Mouse (Mus musculus): ENCODE measurements around the gene Hhat. TPM values are rescaled to one million over a fixed set of nuclear protein-coding genes. Genes with fewer than 3 reads are reported as not detected.

Gene Hhat
- polyA plus RNA-seq, 1 experiment from 2014 or later, result 3.8 TPM

GRCm38 (mm10) chr1:192765531-192765930, 5.5 kb downstream of the Hhat start:
- Histone ChIP-seq H3K4me3 (ENCODE audit: low read depth, low read length) (no peak overlapping the region), H3K4me2 (no peak overlapping the region), H3K9me3 (ENCODE audit: control insufficient read depth, low read length) (no peaks in the 10 kb centered on the region), H3K4me1 (replicated peaks; ENCODE audit: control insufficient read depth, insufficient read depth, low read length) (peaks cover 7% of the 10 kb centered on the region; the same call in 1 of the 2 replicates), H3K27ac (ENCODE audit: low read depth, low read length) (no peak overlapping the region), H3K27me3 (replicated peaks; ENCODE audit: control insufficient read depth, insufficient read depth, low read length) (no peaks in the 10 kb centered on the region), H3K9ac (ENCODE audit: low read depth, low read length) (no peak overlapping the region), H3K36me3 (ENCODE audit: control insufficient read depth, insufficient read depth, low read length) (no peaks in the 10 kb centered on the region)
- no peak for ATAC-seq (replicated peaks; ENCODE audit: low FRiP score)
- 21% methylated on average over 4 of the region's 4 CpGs for WGBS
- DNase-seq (ENCODE audit: low spot score), result no peak

GRCm38 (mm10) chr1:192764547-192764946, 6.5 kb downstream of the Hhat start:
- H3K4me3 ChIP-seq (ENCODE audit: low read depth, low read length), result no peak overlapping the region
- DNase-seq (ENCODE audit: low spot score) (no peak), ATAC-seq (replicated peaks; ENCODE audit: low FRiP score) (no peak)
- H3K9ac ChIP-seq (ENCODE audit: low read depth, low read length), result no peak overlapping the region
- H3K27me3 ChIP-seq (replicated peaks; ENCODE audit: control insufficient read depth, insufficient read depth, low read length), result no peaks in the 10 kb centered on the region
- WGBS, result 63% methylated on average over 2 of the region's 2 CpGs
- no peaks in the 10 kb centered on the region for H3K9me3 ChIP-seq (ENCODE audit: control insufficient read depth, low read length)
- no peak overlapping the region for H3K4me2 ChIP-seq
- 0 out of 2 replicates have a peak, but pooled peaks cover 3% of the 10 kb centered on the region for H3K4me1 ChIP-seq (replicated peaks; ENCODE audit: control insufficient read depth, insufficient read depth, low read length)
- H3K36me3 ChIP-seq (ENCODE audit: control insufficient read depth, insufficient read depth, low read length), result no peaks in the 10 kb centered on the region
- no peak overlapping the region for H3K27ac ChIP-seq (ENCODE audit: low read depth, low read length)

- Histone ChIP-seq H3K27me3 (replicated peaks; ENCODE audit: control insufficient read depth, insufficient read depth, low read length) (no peaks in the 10 kb centered on the region), H3K4me2 (no peak overlapping the region), H3K27ac (ENCODE audit: low read depth, low read length) (no peak overlapping the region), H3K36me3 (ENCODE audit: control insufficient read depth, insufficient read depth, low read length) (no peaks in the 10 kb centered on the region), H3K4me1 (replicated peaks; ENCODE audit: control insufficient read depth, insufficient read depth, low read length) (0 out of 2 replicates have a peak, but pooled peaks cover 3% of the 10 kb centered on the region), H3K9ac (ENCODE audit: low read depth, low read length) (no peak overlapping the region), H3K4me3 (ENCODE audit: low read depth, low read length) (no peak overlapping the region), H3K9me3 (ENCODE audit: control insufficient read depth, low read length) (no peaks in the 10 kb centered on the region)
- no peak for DNase-seq (ENCODE audit: low spot score)
- WGBS, result 63% methylated on average over 7 of the region's 7 CpGs
- ATAC-seq (replicated peaks; ENCODE audit: low FRiP score), result no peak
Measured at GRCm38 (mm10) chr1:192762946-192763933, 7.8 kb downstream of the Hhat start.

GRCm38 (mm10) chr1:192756674-192757073, 14.3 kb downstream of the Hhat start:
- 79% methylated on average over 7 of the region's 7 CpGs for WGBS
- no peak for ATAC-seq (replicated peaks; ENCODE audit: low FRiP score)
- no peaks in the 10 kb centered on the region for H3K27me3 ChIP-seq (replicated peaks; ENCODE audit: control insufficient read depth, insufficient read depth, low read length)
- H3K27ac ChIP-seq (ENCODE audit: low read depth, low read length), result no peak overlapping the region
- H3K9ac ChIP-seq (ENCODE audit: low read depth, low read length), result no peak overlapping the region
- 0 out of 2 replicates have a peak, but pooled peaks cover 3% of the 10 kb centered on the region for H3K4me1 ChIP-seq (replicated peaks; ENCODE audit: control insufficient read depth, insufficient read depth, low read length)
- no peak overlapping the region for H3K4me3 ChIP-seq (ENCODE audit: low read depth, low read length)
- H3K4me2 ChIP-seq, result no peak overlapping the region
- no peaks in the 10 kb centered on the region for H3K36me3 ChIP-seq (ENCODE audit: control insufficient read depth, insufficient read depth, low read length)
- H3K9me3 ChIP-seq (ENCODE audit: control insufficient read depth, low read length), result no peaks in the 10 kb centered on the region
- DNase-seq (ENCODE audit: low spot score), result no peak

- Histone ChIP-seq H3K27me3 (replicated peaks; ENCODE audit: control insufficient read depth, insufficient read depth, low read length) (no peaks in the 10 kb centered on the region), H3K4me1 (replicated peaks; ENCODE audit: control insufficient read depth, insufficient read depth, low read length) (0 out of 2 replicates have a peak, but pooled peaks cover 3% of the 10 kb centered on the region), H3K27ac (ENCODE audit: low read depth, low read length) (no peak overlapping the region), H3K4me3 (ENCODE audit: low read depth, low read length) (no peak overlapping the region), H3K9me3 (ENCODE audit: control insufficient read depth, low read length) (no peaks in the 10 kb centered on the region), H3K4me2 (no peak overlapping the region), H3K36me3 (ENCODE audit: control insufficient read depth, insufficient read depth, low read length) (no peaks in the 10 kb centered on the region), H3K9ac (ENCODE audit: low read depth, low read length) (no peak overlapping the region)
- no peak for ATAC-seq (replicated peaks; ENCODE audit: low FRiP score)
- WGBS, result 77% methylated on average over 13 of the region's 13 CpGs
- no peak for DNase-seq (ENCODE audit: low spot score)
Measured at GRCm38 (mm10) chr1:192755685-192756606, 15.1 kb downstream of the Hhat start.

- ATAC-seq (replicated peaks; ENCODE audit: low FRiP score) (no peak), DNase-seq (ENCODE audit: low spot score) (no peak)
- Histone ChIP-seq H3K9ac (ENCODE audit: low read depth, low read length) (no peak overlapping the region), H3K4me2 (no peak overlapping the region), H3K4me1 (replicated peaks; ENCODE audit: control insufficient read depth, insufficient read depth, low read length) (0 out of 2 replicates have a peak, but pooled peaks cover 3% of the 10 kb centered on the region), H3K27me3 (replicated peaks; ENCODE audit: control insufficient read depth, insufficient read depth, low read length) (no peaks in the 10 kb centered on the region), H3K27ac (ENCODE audit: low read depth, low read length) (no peak overlapping the region), H3K9me3 (ENCODE audit: control insufficient read depth, low read length) (no peaks in the 10 kb centered on the region), H3K36me3 (ENCODE audit: control insufficient read depth, insufficient read depth, low read length) (no peaks in the 10 kb centered on the region), H3K4me3 (ENCODE audit: low read depth, low read length) (no peak overlapping the region)
- 86% methylated on average over 13 of the region's 13 CpGs for WGBS
Measured at GRCm38 (mm10) chr1:192755246-192755645, 15.8 kb downstream of the Hhat start.

- H3K4me1 ChIP-seq (replicated peaks; ENCODE audit: control insufficient read depth, insufficient read depth, low read length), result 0 out of 2 replicates have a peak, but pooled peaks cover 3% of the 10 kb centered on the region
- H3K27me3 ChIP-seq (replicated peaks; ENCODE audit: control insufficient read depth, insufficient read depth, low read length), result no peaks in the 10 kb centered on the region
- DNase-seq (ENCODE audit: low spot score), result no peak
- 80% methylated on average over 4 of the region's 4 CpGs for WGBS
- no peak overlapping the region for H3K27ac ChIP-seq (ENCODE audit: low read depth, low read length)
- no peaks in the 10 kb centered on the region for H3K36me3 ChIP-seq (ENCODE audit: control insufficient read depth, insufficient read depth, low read length)
- no peak for ATAC-seq (replicated peaks; ENCODE audit: low FRiP score)
- H3K4me2 ChIP-seq, result no peak overlapping the region
- H3K9ac ChIP-seq (ENCODE audit: low read depth, low read length), result no peak overlapping the region
- H3K4me3 ChIP-seq (ENCODE audit: low read depth, low read length), result no peak overlapping the region
- no peaks in the 10 kb centered on the region for H3K9me3 ChIP-seq (ENCODE audit: control insufficient read depth, low read length)
Measured at GRCm38 (mm10) chr1:192754268-192754667, 16.8 kb downstream of the Hhat start.
